Mouse (Mus musculus) bone marrow, adult 2 months (tissue): Measurements from ENCODE around the gene Abhd4. TPM values are rescaled to one million over a fixed set of nuclear protein-coding genes. Genes with fewer than 3 reads are reported as not detected.

ENCODE experiments used
- H3K27ac ChIP-seq: fragments of 200-500 bp; 2 replicates; pipeline ENCODE4 v1.5.1; 2012; ENCODE audit warnings: low read depth, mild to moderate bottlenecking, control low read depth, inconsistent platforms, low read length; ENCODE audit not compliant: control insufficient read depth, poor library complexity, insufficient read depth
- H3K4me1 ChIP-seq: fragments of 200-500 bp; 2 replicates; pipeline ENCODE4 v1.6.1; 2011; ENCODE audit warnings: low read length; ENCODE audit not compliant: control insufficient read depth, insufficient read depth
- H3K4me3 ChIP-seq: fragments of 200-500 bp; replicated peaks from 2 replicates; pipeline ENCODE3; 2011; ENCODE audit warnings: mild to moderate bottlenecking, low read depth, low read length, control low read depth; ENCODE audit not compliant: control insufficient read depth
- CTCF ChIP-seq: fragments of 200-500 bp; IDR thresholded peaks from 2 replicates; pipeline ENCODE4 v1.5.1; 2011; ENCODE audit warnings: low read length, control low read depth; ENCODE audit not compliant: control insufficient read depth, insufficient read depth
- POLR2A ChIP-seq: fragments of 200-500 bp; IDR thresholded peaks from 2 replicates; pipeline ENCODE4 v1.6.1; 2011; ENCODE audit warnings: low read depth, mild to moderate bottlenecking, control low read depth, low read length, borderline replicate concordance; ENCODE audit not compliant: control insufficient read depth
- WGBS: fragments of 180-500 bp; shearing (Covaris S2); methylation state at CpG from one replicate; pipeline ENCODE4 v1.1.7; 2018; 5-methylcytosine and 5-hydroxymethylcytosine counted together
- polyA plus RNA-seq: library from polyadenylated mRNA; stranded (reverse); fragments of >200 nt; gene quantifications from 2 replicates; pipeline ENCODE4 v1.2.4, GENCODE M21; 2011; ENCODE audit warnings: low replicate concordance; ENCODE audit not compliant: missing spikeins, insufficient read depth, insufficient read length

Gene Abhd4
- polyA plus RNA-seq = 24.7 and 29.9 TPM in 2 replicates

GRCm38 (mm10) chr14:54253741-54254291 lies at the start of gene Abhd4, which contains the start of gene Dad1:
Gene Abhd4, plus strand, starts transcription at chr14:54254188.
Gene Dad1, minus strand, starts transcription at chr14:54254104.
- peak within 1 kb of the TSS; percentile 67 for H3K27ac ChIP-seq
- peak within 1 kb of the TSS; percentile 73 for H3K4me3 ChIP-seq
- WGBS = under 1% methylated on average over 39 of the region's 39 CpGs
- peaks cover 3% of the 10 kb centered on the region; the same call in 1 of the 2 replicates for H3K4me1 ChIP-seq
- peak; percentile 92 for TF ChIP-seq POLR2A
- no peak for TF ChIP-seq CTCF

GRCm38 (mm10) chr14:54204311-54204710 lies 49.7 kb upstream of the Abhd4 start:
- H3K27ac ChIP-seq = no peak overlapping the region
- TF ChIP-seq CTCF (no peak), POLR2A (no peak)
- 40% methylated on average over 8 of the region's 8 CpGs for WGBS
- H3K4me3 ChIP-seq = no peak overlapping the region
- peaks cover 2% of the 10 kb centered on the region; the same call in 1 of the 2 replicates for H3K4me1 ChIP-seq

GRCm38 (mm10) chr14:54204786-54205185 lies 49.2 kb upstream of the Abhd4 start:
- 60% methylated on average over 4 of the region's 4 CpGs for WGBS
- Histone ChIP-seq H3K27ac (no peak overlapping the region), H3K4me1 (peaks cover 2% of the 10 kb centered on the region; the same call in 1 of the 2 replicates), H3K4me3 (no peak overlapping the region)
- TF ChIP-seq POLR2A (no peak), CTCF (no peak)

GRCm38 (mm10) chr14:54205904-54206303 lies 48.1 kb upstream of the Abhd4 start:
- TF ChIP-seq CTCF = no peak
- TF ChIP-seq POLR2A = no peak
- 83% methylated on average over 6 of the region's 6 CpGs for WGBS
- Histone ChIP-seq H3K27ac (no peak overlapping the region), H3K4me3 (no peak overlapping the region), H3K4me1 (peaks cover 2% of the 10 kb centered on the region; the same call in 1 of the 2 replicates)

GRCm38 (mm10) chr14:54206309-54206708 lies 47.7 kb upstream of the Abhd4 start:
- no peak for TF ChIP-seq POLR2A
- no peak for TF ChIP-seq CTCF
- H3K27ac ChIP-seq = no peak overlapping the region
- 80% methylated on average over 5 of the region's 5 CpGs for WGBS
- no peak overlapping the region for H3K4me3 ChIP-seq
- H3K4me1 ChIP-seq = peaks cover 2% of the 10 kb centered on the region; the same call in 1 of the 2 replicates

- WGBS = 83% methylated on average over 15 of the region's 15 CpGs
- Histone ChIP-seq H3K4me3 (no peak overlapping the region), H3K27ac (no peak overlapping the region), H3K4me1 (peaks cover 2% of the 10 kb centered on the region; the same call in 1 of the 2 replicates)
- TF ChIP-seq CTCF (no peak), POLR2A (no peak)
These were observed 47.0 kb upstream of the Abhd4 start for GRCm38 (mm10) chr14:54206750-54207550.

GRCm38 (mm10) chr14:54207924-54208323 lies 46.1 kb upstream of the Abhd4 start:
- Histone ChIP-seq H3K4me1 (peaks cover 2% of the 10 kb centered on the region; the same call in 1 of the 2 replicates), H3K4me3 (no peak overlapping the region), H3K27ac (no peak overlapping the region)
- TF ChIP-seq CTCF (no peak), POLR2A (no peak)
- WGBS = 75% methylated on average over 5 of the region's 5 CpGs

GRCm38 (mm10) chr14:54208741-54209140 lies 45.2 kb upstream of the Abhd4 start:
- Histone ChIP-seq H3K4me3 (no peak overlapping the region), H3K27ac (no peak overlapping the region), H3K4me1 (peaks cover 2% of the 10 kb centered on the region; the same call in 1 of the 2 replicates)
- WGBS = 88% methylated on average over 6 of the region's 6 CpGs
- TF ChIP-seq CTCF (no peak), POLR2A (no peak)
